Mouse (Mus musculus): Measurements from ENCODE around the gene P2ry2.
A peak's percentile ranks its signal among the peaks of the same experiment; 100 is the strongest.

P2ry2 gene

GRCm38 (mm10) chr7:101026836-101027235 is 14.2 kb upstream of the P2ry2 start:
- peak; percentile 65 for DNase-seq

- no peak for DNase-seq
Measured at GRCm38 (mm10) chr7:101017492-101017891, 4.8 kb upstream of the P2ry2 start.

GRCm38 (mm10) chr7:101017021-101017461 is 4.4 kb upstream of the P2ry2 start:
- DNase-seq: no peak

- DNase-seq: no peak
Measured at GRCm38 (mm10) chr7:101014985-101015384, 2.3 kb upstream of the P2ry2 start.

- no peak for DNase-seq
Measured at GRCm38 (mm10) chr7:101014041-101014440, 1.4 kb upstream of the P2ry2 start.

GRCm38 (mm10) chr7:101011681-101012367 is 842 bp downstream of the P2ry2 start:
- DNase-seq: peak; percentile 90

- no peak for DNase-seq
Measured at GRCm38 (mm10) chr7:101010741-101011140, 1.9 kb downstream of the P2ry2 start.

- DNase-seq: peak; percentile 53
Measured at GRCm38 (mm10) chr7:101006201-101006600, 6.5 kb downstream of the P2ry2 start.

- DNase-seq: peak; percentile 30
Measured at GRCm38 (mm10) chr7:101005119-101005518, 7.5 kb downstream of the P2ry2 start.

- peak; percentile 58 for DNase-seq
Measured at GRCm38 (mm10) chr7:101003442-101004326, 9.0 kb downstream of the P2ry2 start.

GRCm38 (mm10) chr7:101002274-101002673 is 10.4 kb downstream of the P2ry2 start:
- DNase-seq: no peak

GRCm38 (mm10) chr7:100999623-101000022 is 13.0 kb downstream of the P2ry2 start:
- no peak for DNase-seq

- no peak for DNase-seq
Measured at GRCm38 (mm10) chr7:100998578-100998960, 14.1 kb downstream of the P2ry2 start.

GRCm38 (mm10) chr7:100997951-100998577 is 14.6 kb downstream of the P2ry2 start:
- no peak for DNase-seq

- DNase-seq: no peak
Measured at GRCm38 (mm10) chr7:100997215-100997614, 15.5 kb downstream of the P2ry2 start.

- no peak for DNase-seq
Measured at GRCm38 (mm10) chr7:100995951-100996350, 16.7 kb downstream of the P2ry2 start.

- no peak for DNase-seq
Measured at GRCm38 (mm10) chr7:100995260-100995864, 17.3 kb downstream of the P2ry2 start.

GRCm38 (mm10) chr7:100993166-100993565 is 19.5 kb downstream of the P2ry2 start:
- peak; percentile 74 for DNase-seq

GRCm38 (mm10) chr7:100991972-100992371 is 20.7 kb downstream of the P2ry2 start:
- peak; percentile 65 for DNase-seq

- DNase-seq: peak; percentile 74
Measured at GRCm38 (mm10) chr7:100990636-100991311, 21.9 kb downstream of the P2ry2 start.

- peak; percentile 93 for DNase-seq
Measured at GRCm38 (mm10) chr7:100988092-100988491, 24.6 kb downstream of the P2ry2 start.
